ENCODE assay signal across 16 mouse cellular contexts in genomic region chr5:103614356-103614755, GRCm38 (mm10). TPM values are rescaled to one million over a fixed set of nuclear protein-coding genes. Genes with fewer than 3 reads are reported as not detected.
"Had no signal": no experiment of that assay in that cellular context is flagged by ENCODE, and none has a peak within 500 bp of the region (broad histone marks: within the 10 kb centered on the region; RNA-seq: fewer than 3 reads in every experiment).

No protein-coding gene starts in this region.

- DNase-seq: kidney, adult 2 months; kidney, postnatal 25 days; layer of hippocampus, adult 9-11 months; liver; lung, adult 18-20 months; lung, postnatal 10 days; thymus, postnatal 25 days had no signal

- ATAC-seq: intestine, postnatal 0 days; liver, embryonic 12.5 days; midbrain, embryonic 15.5 days had no signal

RNA-seq across cellular contexts. Expression of gene Slc10a6, which starts 14.8 kb away (rescaled TPM):
- total RNA-seq: left cerebral cortex, adult 18-20 months; left cerebral cortex, postnatal 25 days; megakaryocyte-erythroid progenitor cell, adult 5-6 weeks; neutrophil, adult 5-6 weeks had no signal

RNA-seq across cellular contexts. Expression of gene 1700016H13Rik, which starts 41.5 kb away (rescaled TPM):
- total RNA-seq: layer of hippocampus, adult 2 months; layer of hippocampus, postnatal 25 days; left cerebral cortex, adult 18-20 months; left cerebral cortex, postnatal 25 days; megakaryocyte-erythroid progenitor cell, adult 5-6 weeks; neutrophil, adult 5-6 weeks had no signal
